Mouse (Mus musculus) heart, adult 2 months (tissue): ENCODE data around the gene Ankrd33b. TPM values are rescaled to one million over a fixed set of nuclear protein-coding genes. Genes with fewer than 3 reads are reported as not detected.

Source experiments
- DNase-seq, 2 experiments: peaks; one replicate each; pipeline ENCODE4 v3.0.0; 2021
- H3K27ac ChIP-seq: fragments of 200-600 bp; 2 replicates; pipeline ENCODE4 v1.8.1; 2022
- H3K27me3 ChIP-seq: fragments of 200-500 bp; 2 replicates; pipeline ENCODE4 v1.6.1; 2012; ENCODE audit warnings: mild to moderate bottlenecking, low read length, inconsistent platforms, mixed read lengths; ENCODE audit not compliant: control insufficient read depth, insufficient read depth
- H3K36me3 ChIP-seq: fragments of 200-500 bp; 2 replicates; pipeline ENCODE4 v1.6.1; 2012; ENCODE audit warnings: low read length, inconsistent platforms; ENCODE audit not compliant: control insufficient read depth, insufficient read depth
- H3K4me1 ChIP-seq: fragments of 200-500 bp; 2 replicates; pipeline ENCODE4 v1.6.1; 2011; ENCODE audit warnings: low read length; ENCODE audit not compliant: control insufficient read depth, insufficient read depth
- H3K4me3 ChIP-seq: fragments of 200-600 bp; 2 replicates; pipeline ENCODE4 v1.8.1; 2022
- H3K79me2 ChIP-seq: fragments of 200-500 bp; replicated peaks from 2 replicates; pipeline ENCODE4 v1.6.1; 2012; ENCODE audit warnings: mild to moderate bottlenecking, inconsistent platforms, low read length, moderate library complexity, mixed read lengths; ENCODE audit not compliant: control insufficient read depth, insufficient read depth
- H3K9ac ChIP-seq: fragments of 200-500 bp; 2 replicates; pipeline ENCODE4 v1.6.1; 2012; ENCODE audit warnings: low read depth, mild to moderate bottlenecking, control low read depth, inconsistent platforms, low read length, mixed read lengths
- CTCF ChIP-seq: fragments of 200-600 bp; IDR thresholded peaks from 2 replicates; pipeline ENCODE4 v1.8.1; 2022; ENCODE audit warnings: antibody characterized with exemption, mild to moderate bottlenecking, moderate library complexity
- EP300 ChIP-seq: fragments of 200-500 bp; IDR thresholded peaks from 2 replicates; pipeline ENCODE4 v1.6.1; 2011; ENCODE audit warnings: low read depth, low read length, control low read depth; ENCODE audit not compliant: insufficient read depth
- POLR2A ChIP-seq: fragments of 200-500 bp; IDR thresholded peaks from 2 replicates; pipeline ENCODE4 v1.6.1; 2011; ENCODE audit warnings: mild to moderate bottlenecking, low read depth, low read length, control low read depth; ENCODE audit not compliant: insufficient read depth
- WGBS: fragments of 180-500 bp; shearing (Covaris S2); methylation state at CpG from one replicate; pipeline ENCODE4 v1.1.7; 2018; 5-methylcytosine and 5-hydroxymethylcytosine counted together
- intact Hi-C: fragments of 180-260 bp; cut with DNase I; formaldehyde crosslinking; loops from one replicate; pipeline ENCODE4 v1.15.1; 2025
- polyA plus RNA-seq: library from polyadenylated mRNA; depleted of rRNA; stranded (reverse); fragments of >200 nt; gene quantifications from 2 replicates; pipeline ENCODE4 v1.2.3, GENCODE M21; 2012; rRNA removed
- total RNA-seq, 2 experiments: library from RNA; stranded (reverse); gene quantifications; 2 replicates each; pipeline ENCODE4 v1.2.3; 2021

Ankrd33b gene
- total and polyA plus RNA-seq, 3 experiments, result 7.8 to 32.8 (median 28.6) TPM

DNA sequence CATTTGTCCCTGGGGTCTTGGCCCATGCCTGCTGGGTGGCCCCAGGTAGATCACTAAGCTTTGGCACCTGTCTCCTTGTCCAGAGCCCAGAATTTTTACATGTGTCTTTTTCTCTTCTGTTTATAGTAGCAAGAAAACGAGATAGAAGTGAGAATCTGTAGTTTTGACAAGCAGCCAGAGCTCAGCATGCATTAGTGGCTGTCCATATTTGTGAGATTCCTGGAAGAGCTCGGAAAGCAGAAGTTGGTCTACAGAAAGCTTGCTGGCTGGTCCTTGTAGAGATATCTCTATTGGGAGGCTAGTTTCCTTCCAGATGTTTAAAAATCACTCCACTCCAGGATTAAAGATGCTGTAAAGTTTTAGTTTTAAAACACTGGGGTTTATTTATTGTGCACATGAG lies 117.5 kb downstream of the Ankrd33b start:
- Histone ChIP-seq H3K36me3 (no peaks in the 10 kb centered on the region), H3K4me1 (peaks cover 3% of the 10 kb centered on the region; the same call in 1 of the 2 replicates)
- 40% methylated on average over 2 of the region's 2 CpGs for WGBS

DNA sequence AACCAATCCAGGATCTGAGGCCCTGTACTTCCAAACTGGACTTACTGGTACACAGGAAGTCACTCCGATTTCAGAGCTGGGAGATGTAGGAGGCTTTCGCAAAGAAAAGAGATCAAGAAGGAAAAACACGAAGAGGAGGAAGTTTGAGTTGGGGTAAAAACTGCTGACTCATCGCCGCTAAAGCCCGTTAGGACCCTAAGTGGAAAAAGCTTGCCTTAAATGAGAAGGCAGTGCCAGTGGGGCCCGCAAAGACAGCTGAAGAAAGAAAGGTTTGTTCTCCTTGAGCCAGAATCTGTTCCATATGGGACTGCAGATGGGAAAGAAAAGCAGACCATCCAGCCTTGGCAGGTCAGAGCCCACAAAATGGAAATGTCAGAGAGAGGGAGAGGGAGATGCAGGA lies 118.6 kb downstream of the Ankrd33b start:
- Histone ChIP-seq H3K4me3 (no peak overlapping the region), H3K27ac (no peak overlapping the region), H3K9ac (no peak overlapping the region), H3K79me2 (no peaks in the 10 kb centered on the region), H3K36me3 (no peaks in the 10 kb centered on the region), H3K27me3 (no peaks in the 10 kb centered on the region), H3K4me1 (peaks cover 3% of the 10 kb centered on the region; the same call in 1 of the 2 replicates)
- WGBS, result 58% methylated on average over 7 of the region's 7 CpGs
- DNase-seq, result no peak
- intact Hi-C loops, result no loop called here
- no peak for TF ChIP-seq EP300
- no peak for TF ChIP-seq POLR2A
- TF ChIP-seq CTCF, result no peak

More for the DNA sequence above, 117.5 kb downstream of the Ankrd33b start:
- DNase-seq, result no peak
- Histone ChIP-seq H3K4me3 (no peak overlapping the region), H3K79me2 (no peaks in the 10 kb centered on the region), H3K27me3 (no peaks in the 10 kb centered on the region), H3K9ac (no peak overlapping the region), H3K27ac (no peak overlapping the region)
- intact Hi-C loops, result no loop called here
- no peak for TF ChIP-seq EP300
- TF ChIP-seq CTCF, result no peak
- TF ChIP-seq POLR2A, result no peak

DNA sequence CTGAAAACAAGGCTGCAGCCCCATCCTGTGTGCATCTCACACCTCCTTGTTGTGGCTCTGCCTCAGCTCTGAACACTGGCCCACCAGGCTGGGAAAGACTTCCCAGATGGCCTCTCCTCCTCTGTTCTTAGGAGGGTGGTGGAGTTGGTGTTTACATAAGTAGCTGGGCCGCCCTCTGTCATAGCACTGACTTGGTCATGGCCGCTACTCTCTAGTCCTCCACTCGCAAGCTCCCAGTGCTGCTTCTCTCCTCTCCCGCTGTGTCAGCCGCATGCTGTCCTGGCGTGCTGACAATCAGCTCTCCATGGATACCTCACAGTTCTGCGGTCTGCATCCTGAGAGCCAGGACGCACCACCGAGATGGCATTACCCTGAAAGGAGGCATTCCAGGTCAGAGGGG lies 120.5 kb downstream of the Ankrd33b start:
- H3K36me3 ChIP-seq, result no peaks in the 10 kb centered on the region
- peaks cover 3% of the 10 kb centered on the region; the same call in 1 of the 2 replicates for H3K4me1 ChIP-seq
- TF ChIP-seq POLR2A (no peak), EP300 (no peak), CTCF (no peak)
- no peak for DNase-seq
- 83% methylated on average over 9 of the region's 9 CpGs for WGBS
- no peak overlapping the region for H3K9ac ChIP-seq
- no peaks in the 10 kb centered on the region for H3K27me3 ChIP-seq
- H3K79me2 ChIP-seq, result no peaks in the 10 kb centered on the region
- no peak overlapping the region for H3K4me3 ChIP-seq
- intact Hi-C loops, result no loop called here
- H3K27ac ChIP-seq, result no peak overlapping the region

DNA sequence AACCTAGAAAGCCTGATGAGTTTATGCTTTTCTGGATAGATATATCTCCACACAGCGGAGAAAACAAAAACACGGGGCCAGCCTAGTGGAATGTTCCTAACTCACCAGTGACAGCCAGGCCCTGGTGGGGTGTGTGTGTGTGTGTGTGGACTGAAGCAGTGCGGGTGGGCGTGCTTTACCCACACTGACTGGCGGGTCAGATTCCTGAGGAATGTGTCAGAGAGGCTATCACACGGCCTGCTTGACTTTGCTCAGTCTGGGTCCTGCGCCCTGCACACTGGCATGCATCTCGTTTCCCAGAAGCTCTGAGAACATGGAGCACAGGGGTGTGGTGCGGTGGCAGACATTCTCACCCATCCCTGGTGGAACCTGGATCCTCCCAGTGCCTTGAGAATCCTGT lies 121.6 kb downstream of the Ankrd33b start:
- intact Hi-C loops, result loop anchor here (2.0 kb wide), 1 partner anchor 61 kb away; no protein-coding TSS in a partner anchor
- Histone ChIP-seq H3K4me1 (peaks cover 3% of the 10 kb centered on the region; the same call in 1 of the 2 replicates), H3K9ac (no peak overlapping the region), H3K27ac (no peak overlapping the region), H3K4me3 (no peak overlapping the region), H3K79me2 (no peaks in the 10 kb centered on the region), H3K36me3 (no peaks in the 10 kb centered on the region), H3K27me3 (no peaks in the 10 kb centered on the region)
- 58% methylated on average over 9 of the region's 9 CpGs for WGBS
- no peak for DNase-seq
- no peak for TF ChIP-seq CTCF
- no peak for TF ChIP-seq EP300
- no peak for TF ChIP-seq POLR2A

DNA sequence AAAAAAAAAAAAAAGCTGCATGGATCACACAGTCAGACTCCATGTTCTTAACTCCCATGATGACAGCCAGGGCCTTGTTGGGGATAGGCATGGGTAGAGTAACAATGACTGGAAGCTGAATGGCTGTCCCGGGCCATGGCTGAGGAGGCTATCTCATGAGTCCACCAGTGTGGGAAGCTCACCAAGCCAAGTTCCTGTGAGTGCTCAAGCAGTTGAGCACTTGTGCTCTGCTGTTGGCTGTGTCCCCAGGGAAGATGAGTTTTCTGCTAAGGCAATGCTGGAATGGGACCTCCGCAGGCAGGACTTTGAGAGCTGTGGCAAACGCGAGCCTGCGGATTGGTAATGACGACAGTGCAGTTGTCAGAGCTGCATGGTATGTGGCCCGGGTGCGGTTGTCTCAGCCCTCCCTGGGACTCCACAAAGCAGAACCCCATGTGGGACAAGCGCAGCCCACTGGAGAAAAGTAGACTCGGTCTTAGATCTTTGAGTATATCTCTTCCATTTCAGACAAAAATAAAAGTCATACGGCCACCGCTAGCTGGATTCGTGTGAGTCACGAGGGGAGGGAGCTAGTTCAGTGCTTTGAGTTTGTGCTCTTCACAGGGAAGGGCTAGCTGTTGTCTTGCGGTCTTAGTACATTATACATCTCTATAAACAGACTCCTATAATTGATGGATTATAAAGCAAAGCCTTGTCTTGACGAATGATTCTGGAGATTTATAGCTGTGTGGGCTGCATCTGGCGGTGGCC lies 122.7 kb downstream of the Ankrd33b start:
- no peak for DNase-seq
- no peaks in the 10 kb centered on the region for H3K36me3 ChIP-seq
- no peaks in the 10 kb centered on the region for H3K27me3 ChIP-seq
- 81% methylated on average over 17 of the region's 17 CpGs for WGBS
- TF ChIP-seq CTCF (no peak), POLR2A (no peak), EP300 (no peak)
- intact Hi-C loops, result loop anchor here (2.0 kb wide), 1 partner anchor 60 kb away; no protein-coding TSS in a partner anchor
- H3K4me1 ChIP-seq, result peaks cover 3% of the 10 kb centered on the region; the same call in 1 of the 2 replicates
- H3K79me2 ChIP-seq, result no peaks in the 10 kb centered on the region
- H3K9ac ChIP-seq, result no peak overlapping the region
- H3K27ac ChIP-seq, result no peak overlapping the region
- no peak overlapping the region for H3K4me3 ChIP-seq

DNA sequence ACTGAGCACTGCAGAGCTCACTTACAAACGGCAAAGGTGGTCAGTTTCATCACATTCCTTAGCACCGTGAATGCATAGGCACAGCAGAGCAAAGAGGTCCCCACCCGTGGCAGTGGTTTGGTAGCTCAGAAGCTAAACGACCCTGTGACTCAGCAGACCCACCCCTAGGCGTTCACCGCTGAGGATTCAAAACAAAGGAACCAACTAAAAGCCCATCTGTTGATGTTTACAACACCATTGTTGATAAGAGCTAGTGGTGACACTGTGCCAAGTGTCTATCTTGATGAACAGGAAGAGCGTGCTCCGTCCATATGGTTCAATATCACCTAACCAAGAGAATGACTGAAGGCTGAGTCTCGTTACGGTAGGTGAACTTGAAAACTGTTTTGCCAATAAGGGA lies 124.3 kb downstream of the Ankrd33b start:
- no peak overlapping the region for H3K9ac ChIP-seq
- intact Hi-C loops, result no loop called here
- H3K79me2 ChIP-seq, result no peaks in the 10 kb centered on the region
- H3K36me3 ChIP-seq, result no peaks in the 10 kb centered on the region
- H3K27ac ChIP-seq, result no peak overlapping the region
- no peak overlapping the region for H3K4me3 ChIP-seq
- peaks cover 3% of the 10 kb centered on the region; the same call in 1 of the 2 replicates for H3K4me1 ChIP-seq
- no peak for DNase-seq
- no peaks in the 10 kb centered on the region for H3K27me3 ChIP-seq
- no peak for TF ChIP-seq CTCF
- no peak for TF ChIP-seq POLR2A
- TF ChIP-seq EP300, result no peak
- WGBS, result 54% methylated on average over 10 of the region's 10 CpGs

Other genes with a start within 250 kb of the Ankrd33b start
- 10 to 100 TPM; 17.7 to 27.0 TPM for gene Dap, start 143.4 kb downstream of the Ankrd33b start, total RNA-seq
- 15.4 and 18.8 TPM in 2 replicates for gene Dap, start 143.4 kb downstream of the Ankrd33b start, polyA plus RNA-seq
- gene Ropn1l, start 86.0 kb upstream of the Ankrd33b start, total RNA-seq, result not detected
- gene Ropn1l, start 86.0 kb upstream of the Ankrd33b start, polyA plus RNA-seq, result 0.67 and 0.86 TPM in 2 replicates
- gene March6, start 163.3 kb upstream of the Ankrd33b start, total RNA-seq, result 100 to 1,000 TPM; 101 to 121 TPM
- gene March6, start 163.3 kb upstream of the Ankrd33b start, polyA plus RNA-seq, result 32.3 and 65.1 TPM in 2 replicates
- gene Cmbl, start 197.7 kb upstream of the Ankrd33b start, total RNA-seq, result 10 to 100 TPM; 27.1 to 30.7 TPM
- 49.6 and 70.3 TPM in 2 replicates for gene Cmbl, start 197.7 kb upstream of the Ankrd33b start, polyA plus RNA-seq
- 100 to 1,000 TPM; 131 to 146 TPM for gene Cct5, start 234.1 kb upstream of the Ankrd33b start, total RNA-seq
- gene Cct5, start 234.1 kb upstream of the Ankrd33b start, polyA plus RNA-seq, result 64.3 and 112 TPM in 2 replicates
- gene Fam173b, start 234.1 kb upstream of the Ankrd33b start, total RNA-seq, result 10 to 100 TPM; 20.0 to 22.4 TPM
- 11.2 and 17.1 TPM in 2 replicates for gene Fam173b, start 234.1 kb upstream of the Ankrd33b start, polyA plus RNA-seq